Mouse (Mus musculus) hindbrain, embryonic 11.5 days (tissue): ENCODE measurements around the gene Ccdc167. TPM values are rescaled to one million over a fixed set of nuclear protein-coding genes. Genes with fewer than 3 reads are reported as not detected.

Experiments used
- ATAC-seq: fragments of 200-750 bp; cut with Nextera tagmentation; 2 replicates; pipeline ENCODE4 v1.8.0; 2017; ENCODE audit warnings: mild to moderate bottlenecking, moderate TSS enrichment, moderate library complexity; ENCODE audit not compliant: low FRiP score
- DNase-seq: peaks from one replicate; pipeline ENCODE4 v3.0.0-alpha.2; 2015; ENCODE audit warnings: low spot score
- H3K27ac ChIP-seq: fragments of 300-500 bp; sonication (generic); 2 replicates; pipeline ENCODE4 v1.5.1; 2014; ENCODE audit warnings: mild to moderate bottlenecking, low read depth, low read length
- H3K27me3 ChIP-seq: fragments of 300-500 bp; sonication (generic); 2 replicates; pipeline ENCODE4 v1.6.1; 2014; ENCODE audit warnings: mild to moderate bottlenecking, low read length, moderate library complexity, mixed read lengths; ENCODE audit not compliant: control insufficient read depth, insufficient read depth
- H3K36me3 ChIP-seq: fragments of 300-500 bp; sonication (generic); 2 replicates; pipeline ENCODE4 v1.6.1; 2014; ENCODE audit warnings: mild to moderate bottlenecking, low read length, moderate library complexity, mixed read lengths; ENCODE audit not compliant: control insufficient read depth, insufficient read depth
- H3K4me1 ChIP-seq: fragments of 300-500 bp; sonication (generic); replicated peaks from 2 replicates; pipeline ENCODE4 v1.6.1; 2014; ENCODE audit warnings: low read length, mixed read lengths; ENCODE audit not compliant: control insufficient read depth, insufficient read depth
- H3K4me2 ChIP-seq: fragments of 300-500 bp; sonication (generic); replicated peaks from 2 replicates; pipeline ENCODE4 v1.6.1; 2014; ENCODE audit warnings: mild to moderate bottlenecking, low read depth, low read length
- H3K4me3 ChIP-seq: fragments of 300-500 bp; sonication (generic); 2 replicates; pipeline ENCODE4 v1.5.1; 2014; ENCODE audit warnings: low read depth, low read length
- H3K9ac ChIP-seq: fragments of 300-500 bp; sonication (generic); 2 replicates; pipeline ENCODE4 v1.6.1; 2014; ENCODE audit warnings: low read depth, low read length
- H3K9me3 ChIP-seq: fragments of 300-500 bp; sonication (generic); 2 replicates; pipeline ENCODE4 v1.6.1; 2016; ENCODE audit warnings: low read length; ENCODE audit not compliant: control insufficient read depth
- WGBS: fragments of 180-500 bp; shearing (Covaris S2); extraction: QIAGEN DNeasy Blood & Tissue Kit; methylation state at CpG from one replicate; pipeline ENCODE4 v1.1.7; 2014; 5-methylcytosine and 5-hydroxymethylcytosine counted together
- polyA plus RNA-seq: library from polyadenylated mRNA; unstranded; fragments of >200 nt; fragmentation: Nextera tagmentation; extraction: Ambion mirVana; gene quantifications from 2 replicates; pipeline ENCODE4 v1.2.1, GENCODE M21; 2014

Gene Ccdc167
- polyA plus RNA-seq, 1 experiment from 2014 or later: 14.8 TPM

GRCm38 (mm10) chr17:29698421-29698820, 18.4 kb downstream of the Ccdc167 start:
- no peak overlapping the region for H3K27ac ChIP-seq
- H3K4me2 ChIP-seq: no peak overlapping the region
- peaks cover 5% of the 10 kb centered on the region; the same call in 1 of the 2 replicates for H3K36me3 ChIP-seq
- H3K9ac ChIP-seq: no peak overlapping the region
- ATAC-seq: no peak
- no peak overlapping the region for H3K4me3 ChIP-seq
- no peaks in the 10 kb centered on the region for H3K9me3 ChIP-seq
- DNase-seq: no peak
- 89% methylated on average over 6 of the region's 6 CpGs for WGBS
- H3K27me3 ChIP-seq: no peaks in the 10 kb centered on the region
- H3K4me1 ChIP-seq: no peaks in the 10 kb centered on the region

- Histone ChIP-seq H3K4me2 (no peak overlapping the region), H3K36me3 (peaks cover 5% of the 10 kb centered on the region; the same call in 1 of the 2 replicates), H3K4me1 (no peaks in the 10 kb centered on the region), H3K27ac (no peak overlapping the region), H3K4me3 (no peak overlapping the region), H3K9ac (no peak overlapping the region), H3K27me3 (no peaks in the 10 kb centered on the region), H3K9me3 (no peaks in the 10 kb centered on the region)
- ATAC-seq: no peak
- no peak for DNase-seq
- WGBS: 96% methylated on average over 8 of the region's 8 CpGs
Observed at GRCm38 (mm10) chr17:29696940-29697339, 19.9 kb downstream of the Ccdc167 start.

GRCm38 (mm10) chr17:29694516-29694915, 22.3 kb downstream of the Ccdc167 start:
- Histone ChIP-seq H3K36me3 (peaks cover 2% of the 10 kb centered on the region; the same call in 1 of the 2 replicates), H3K4me2 (no peak overlapping the region), H3K4me1 (no peaks in the 10 kb centered on the region), H3K9me3 (no peaks in the 10 kb centered on the region), H3K27me3 (no peaks in the 10 kb centered on the region), H3K27ac (no peak overlapping the region), H3K4me3 (no peak overlapping the region), H3K9ac (no peak overlapping the region)
- ATAC-seq (no peak), DNase-seq (no peak)
- 87% methylated on average over 4 of the region's 4 CpGs for whole genome bisulfite sequencing

- no peaks in the 10 kb centered on the region for H3K4me1 ChIP-seq
- ATAC-seq (no peak), DNase-seq (no peak)
- H3K9ac ChIP-seq: no peak overlapping the region
- 91% methylated on average over 2 of the region's 2 CpGs for WGBS
- H3K9me3 ChIP-seq: no peaks in the 10 kb centered on the region
- no peaks in the 10 kb centered on the region for H3K27me3 ChIP-seq
- H3K27ac ChIP-seq: no peak overlapping the region
- H3K4me3 ChIP-seq: no peak overlapping the region
- H3K4me2 ChIP-seq: no peak overlapping the region
- H3K36me3 ChIP-seq: no peaks in the 10 kb centered on the region
Observed at GRCm38 (mm10) chr17:29693571-29693970, 23.3 kb downstream of the Ccdc167 start.

GRCm38 (mm10) chr17:29692827-29693226, 24.0 kb downstream of the Ccdc167 start:
- WGBS: 93% methylated on average over 2 of the region's 2 CpGs
- H3K36me3 ChIP-seq: no peaks in the 10 kb centered on the region

GRCm38 (mm10) chr17:29690257-29690656, 26.6 kb downstream of the Ccdc167 start:
- WGBS: 74% methylated on average over 6 of the region's 6 CpGs
- ATAC-seq: no peak
- no peaks in the 10 kb centered on the region for H3K9me3 ChIP-seq
- H3K36me3 ChIP-seq: 0 out of 2 replicates have a peak, but pooled peaks cover 2% of the 10 kb centered on the region
- H3K4me1 ChIP-seq: no peaks in the 10 kb centered on the region
- H3K4me2 ChIP-seq: no peak overlapping the region
- H3K27ac ChIP-seq: no peak overlapping the region
- H3K9ac ChIP-seq: no peak overlapping the region
- DNase-seq: no peak
- no peak overlapping the region for H3K4me3 ChIP-seq
- H3K27me3 ChIP-seq: no peaks in the 10 kb centered on the region

More at GRCm38 (mm10) chr17:29692827-29693226, 24.0 kb downstream of the Ccdc167 start:
- Histone ChIP-seq H3K4me3 (no peak overlapping the region), H3K27me3 (no peaks in the 10 kb centered on the region), H3K9me3 (no peaks in the 10 kb centered on the region), H3K27ac (no peak overlapping the region), H3K4me2 (no peak overlapping the region), H3K4me1 (no peaks in the 10 kb centered on the region), H3K9ac (no peak overlapping the region)
- ATAC-seq: no peak
- no peak for DNase-seq

- Histone ChIP-seq H3K4me2 (no peak overlapping the region), H3K9me3 (no peaks in the 10 kb centered on the region), H3K4me3 (no peak overlapping the region), H3K9ac (no peak overlapping the region), H3K27me3 (no peaks in the 10 kb centered on the region), H3K36me3 (0 out of 2 replicates have a peak, but pooled peaks cover 2% of the 10 kb centered on the region), H3K4me1 (no peaks in the 10 kb centered on the region), H3K27ac (no peak overlapping the region)
- no peak for DNase-seq
- 94% methylated on average over 10 of the region's 10 CpGs for WGBS
- no peak for ATAC-seq
Observed at GRCm38 (mm10) chr17:29688610-29689009, 28.2 kb downstream of the Ccdc167 start.

- no peaks in the 10 kb centered on the region for H3K4me1 ChIP-seq
- H3K9ac ChIP-seq: no peak overlapping the region
- H3K4me3 ChIP-seq: no peak overlapping the region
- 0 out of 2 replicates have a peak, but pooled peaks cover 2% of the 10 kb centered on the region for H3K36me3 ChIP-seq
- WGBS: 68% methylated on average over 6 of the region's 6 CpGs
- DNase-seq: no peak
- no peaks in the 10 kb centered on the region for H3K27me3 ChIP-seq
- H3K4me2 ChIP-seq: no peak overlapping the region
- H3K9me3 ChIP-seq: no peaks in the 10 kb centered on the region
- ATAC-seq: no peak
- H3K27ac ChIP-seq: no peak overlapping the region
Observed at GRCm38 (mm10) chr17:29687373-29687772, 29.5 kb downstream of the Ccdc167 start.

GRCm38 (mm10) chr17:29686771-29687170, 30.1 kb downstream of the Ccdc167 start:
- WGBS: 93% methylated on average over 5 of the region's 5 CpGs

More at GRCm38 (mm10) chr17:29686771-29687170, 30.1 kb downstream of the Ccdc167 start:
- H3K9ac ChIP-seq: no peak overlapping the region
- H3K4me3 ChIP-seq: no peak overlapping the region
- no peak overlapping the region for H3K4me2 ChIP-seq
- no peaks in the 10 kb centered on the region for H3K27me3 ChIP-seq
- no peaks in the 10 kb centered on the region for H3K4me1 ChIP-seq
- no peaks in the 10 kb centered on the region for H3K9me3 ChIP-seq
- H3K36me3 ChIP-seq: 0 out of 2 replicates have a peak, but pooled peaks cover 2% of the 10 kb centered on the region
- no peak overlapping the region for H3K27ac ChIP-seq
- no peak for ATAC-seq
- no peak for DNase-seq
